Mouse (Mus musculus) ES-E14 (cell line): ENCODE measurements around the gene Apol6.

ENCODE experiments used
- MAFK ChIP-seq: IDR thresholded peaks from 2 replicates; pipeline ENCODE4 v1.6.1; 2014; ENCODE audit warnings: mild to moderate bottlenecking, low read depth, low read length, inconsistent platforms; ENCODE audit not compliant: insufficient read depth
- ZNF384 ChIP-seq: IDR thresholded peaks from 2 replicates; pipeline ENCODE4 v1.6.1; 2012; ENCODE audit warnings: low read depth, low read length, inconsistent platforms

DNA sequence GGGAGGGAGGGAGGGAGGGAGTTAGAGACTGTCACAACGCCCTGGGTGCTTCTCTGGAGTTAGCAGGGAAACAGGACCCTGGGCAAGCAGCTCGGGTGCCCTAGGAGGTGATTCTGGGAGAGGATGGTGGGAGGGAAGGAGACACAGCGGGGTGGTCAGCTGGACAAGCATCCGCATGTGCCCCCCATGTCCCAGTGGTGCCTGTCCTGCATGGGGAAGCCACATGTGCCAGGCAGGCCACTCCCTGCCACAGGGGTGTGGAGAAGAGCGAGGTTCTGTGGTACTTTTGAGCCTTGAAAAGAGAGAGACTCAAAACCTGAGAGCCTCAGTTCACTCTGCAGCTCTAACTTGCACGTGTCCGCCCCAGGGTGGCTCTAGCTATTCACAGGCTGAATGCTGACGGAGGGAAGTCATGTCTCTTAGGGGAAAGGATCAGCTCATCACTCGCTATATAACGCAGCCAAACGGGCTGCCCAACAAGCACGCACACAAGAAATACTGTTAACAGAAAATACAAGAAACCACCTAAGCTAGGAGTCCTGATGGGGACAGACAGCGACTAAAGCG lies 34.8 kb downstream of the Apol6 start:
- no peak for TF ChIP-seq ZNF384
- TF ChIP-seq MAFK = no peak
